Mouse (Mus musculus) Muller cell, postnatal 12 days (primary cell): ENCODE results near the gene Tmem9.

ENCODE experiments used
- DNase-seq: peaks from one replicate; pipeline ENCODE4 v3.0.0-alpha.2; 2015; ENCODE audit errors: inconsistent ontology term

Gene Tmem9

DNA sequence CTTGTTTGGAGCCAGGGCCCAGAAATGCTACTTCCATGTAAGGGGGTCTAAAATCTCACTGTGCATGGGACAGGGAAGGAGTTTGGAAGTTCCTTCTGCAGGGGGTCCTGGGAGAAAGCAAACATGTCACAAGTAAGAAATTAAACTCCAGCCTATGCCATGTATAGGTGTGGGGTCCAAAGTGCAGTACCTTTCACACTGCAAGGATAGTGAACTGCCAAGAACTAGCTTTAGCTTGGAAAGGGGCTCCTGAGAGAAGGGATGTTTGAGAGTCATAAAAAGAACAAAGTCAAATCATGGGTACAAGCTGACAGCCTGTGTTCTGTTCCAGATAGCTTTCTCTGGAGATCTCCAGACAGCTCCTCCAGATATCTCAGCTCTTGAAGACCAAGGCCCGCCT lies 73.2 kb downstream of the Tmem9 start:
- DNase-seq: no peak
